Mouse (Mus musculus) retina, adult 2 months (tissue): ENCODE data around the gene Trarg1.

Source experiments
- DNase-seq: peaks from one replicate; pipeline ENCODE4 v3.0.0-alpha.2; 2012; ENCODE audit warnings: low read depth, low spot score

The Trarg1 gene

DNA sequence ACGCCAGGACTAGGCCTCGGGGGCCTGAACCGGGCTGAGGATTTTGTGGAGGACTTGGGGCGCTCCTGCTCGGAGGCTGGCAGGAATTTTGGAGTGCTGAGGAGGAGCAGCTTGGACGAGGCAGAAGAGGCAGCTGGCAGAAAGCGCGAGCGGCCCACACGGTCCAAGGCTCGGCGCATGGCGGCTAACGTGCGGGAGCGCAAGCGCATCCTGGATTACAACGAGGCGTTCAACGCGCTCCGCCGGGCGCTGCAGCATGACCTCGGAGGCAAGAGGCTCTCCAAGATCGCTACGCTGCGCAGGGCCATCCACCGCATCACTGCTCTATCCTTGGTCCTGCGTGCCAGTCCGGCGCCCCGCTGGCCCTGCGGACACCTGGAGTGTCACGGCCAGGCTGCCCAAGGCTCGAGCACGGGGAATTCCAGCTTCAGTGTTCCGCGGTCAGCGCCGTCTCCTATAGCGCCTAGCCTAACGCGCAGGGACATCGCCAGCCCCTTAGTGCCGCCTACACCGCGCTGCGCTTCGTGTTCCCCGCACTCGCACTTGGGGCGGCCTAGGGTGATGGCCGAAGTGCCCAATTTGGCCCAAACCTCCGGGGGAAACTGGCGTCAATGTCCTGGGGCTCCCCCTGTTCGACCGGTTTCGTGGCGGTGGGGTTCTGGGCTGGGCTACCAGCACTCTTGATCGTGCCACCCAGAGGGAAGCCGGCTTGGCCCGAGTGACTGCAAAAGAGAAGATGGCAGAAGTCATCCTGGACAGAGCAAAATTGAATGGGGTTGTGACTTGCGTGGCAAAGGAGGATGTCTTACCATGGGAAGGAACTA is 6.8 kb upstream of the Trarg1 start:
- no peak for DNase-seq

DNA sequence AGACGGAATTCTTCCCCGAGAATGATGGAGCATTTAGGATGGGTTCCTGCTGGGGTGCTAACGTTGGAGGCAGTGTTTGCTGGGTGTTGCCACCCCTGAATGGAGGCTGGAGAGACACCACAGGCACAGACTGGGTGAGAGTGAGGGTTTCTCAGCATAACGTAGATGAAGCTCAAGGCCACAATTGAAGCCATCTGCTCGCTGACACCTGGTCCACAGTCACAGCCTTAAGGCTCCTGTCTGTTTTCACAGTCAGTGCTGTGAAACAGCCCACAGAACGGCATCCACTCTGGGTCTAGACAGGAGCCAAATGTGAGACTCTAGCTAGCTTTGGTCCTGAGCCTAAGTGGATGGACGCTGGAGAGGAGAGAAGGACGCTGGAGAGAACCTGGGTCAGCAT is 5.4 kb upstream of the Trarg1 start:
- no peak for DNase-seq

DNA sequence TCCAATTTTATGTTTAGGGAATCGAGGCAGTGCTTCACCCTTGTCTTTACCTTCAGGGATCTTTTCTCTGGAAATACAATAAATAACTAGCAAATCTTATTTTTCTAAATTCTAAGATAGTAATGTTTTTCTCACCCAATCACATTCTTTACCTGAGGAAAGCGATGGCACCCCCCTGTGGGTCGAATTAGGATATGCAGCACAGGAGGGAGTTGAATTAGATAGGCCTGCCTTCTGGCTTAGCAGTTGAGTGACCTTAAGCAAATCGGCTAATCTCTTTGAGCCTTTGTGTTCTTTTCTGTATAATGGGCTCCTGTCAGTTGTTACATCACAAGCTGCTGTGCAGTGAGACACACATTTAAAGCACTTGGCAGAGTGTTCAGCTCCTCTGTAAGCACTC is 4.9 kb upstream of the Trarg1 start:
- DNase-seq, result no peak

DNA sequence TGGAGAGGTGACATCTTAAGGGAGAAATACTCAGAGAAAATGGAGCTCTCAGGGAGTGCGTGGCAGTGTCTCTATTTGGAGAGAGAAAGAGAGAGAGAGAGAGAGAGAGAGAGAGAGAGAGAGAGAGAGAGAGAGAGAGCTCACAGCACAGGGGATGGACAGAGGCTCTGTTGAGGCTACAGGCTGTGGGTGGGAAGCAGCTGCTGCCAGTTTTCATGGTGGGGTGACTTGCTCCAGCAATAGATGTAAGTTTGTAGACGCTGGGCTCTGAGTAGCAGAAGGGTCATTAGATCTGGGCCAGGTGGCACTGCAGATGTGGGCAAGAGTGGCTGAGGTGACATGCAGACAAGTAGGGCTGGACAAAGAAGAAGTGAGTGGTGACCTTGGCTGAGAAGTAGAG is 6.0 kb downstream of the Trarg1 start:
- DNase-seq, result no peak

DNA sequence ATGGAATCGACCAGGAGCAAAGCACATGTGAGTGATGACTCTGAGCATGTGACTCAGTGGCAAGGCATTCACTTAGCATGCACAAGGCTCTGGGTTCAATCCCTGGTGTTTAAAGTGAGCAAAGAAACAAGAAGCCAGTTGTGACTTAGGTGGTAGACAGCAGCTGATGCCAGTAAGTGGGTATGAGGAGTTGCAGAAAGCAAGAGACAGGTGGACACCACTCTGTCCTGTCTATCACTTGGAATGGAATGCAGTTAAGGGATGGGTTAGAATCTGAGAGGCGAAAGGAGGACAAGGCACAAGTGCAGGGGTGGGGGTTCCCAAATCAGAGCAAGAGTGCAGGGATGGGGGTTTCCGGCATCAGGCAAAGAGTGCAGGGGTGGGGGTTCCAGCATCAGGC is 12.5 kb downstream of the Trarg1 start:
- DNase-seq, result no peak

DNA sequence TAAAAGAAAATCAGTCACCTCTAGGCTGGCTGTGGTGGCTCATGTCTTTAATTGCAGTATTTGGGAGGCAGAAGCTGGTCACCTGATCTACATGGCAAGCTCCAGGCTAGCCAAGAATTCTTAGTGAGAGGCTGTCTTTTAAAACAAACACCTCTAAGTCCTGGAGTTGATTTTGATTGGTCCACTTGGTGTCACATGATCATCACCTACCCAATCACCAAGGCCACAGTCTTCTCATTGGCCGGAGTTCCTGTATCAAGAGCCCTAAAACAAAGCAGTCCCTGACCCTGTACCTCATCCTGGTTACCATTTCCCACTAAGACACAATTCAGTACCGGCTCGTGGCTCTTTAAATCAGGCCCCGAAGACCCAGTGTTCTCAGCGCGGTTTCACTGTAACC is 16.2 kb downstream of the Trarg1 start:
- no peak for DNase-seq

DNA sequence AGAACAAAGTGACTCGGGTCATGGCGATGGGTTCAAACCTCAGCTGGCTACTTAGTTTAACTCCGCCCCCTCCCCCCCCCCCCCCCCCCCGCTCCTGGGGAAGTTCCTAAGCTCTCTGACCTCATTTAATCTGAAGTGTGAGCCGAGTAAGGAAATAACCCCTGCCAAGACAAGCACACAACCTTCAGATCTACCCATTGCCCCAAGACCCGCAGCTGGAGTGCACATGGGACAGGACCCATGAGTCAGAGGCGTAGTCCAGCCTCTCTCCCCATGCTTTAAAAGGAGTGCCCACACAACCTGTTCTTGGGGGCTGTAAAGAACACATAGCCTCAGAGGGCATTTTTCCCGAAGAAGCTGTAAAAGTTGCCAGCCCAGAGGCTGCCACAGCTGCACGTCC is 20.0 kb downstream of the Trarg1 start:
- no peak for DNase-seq

DNA sequence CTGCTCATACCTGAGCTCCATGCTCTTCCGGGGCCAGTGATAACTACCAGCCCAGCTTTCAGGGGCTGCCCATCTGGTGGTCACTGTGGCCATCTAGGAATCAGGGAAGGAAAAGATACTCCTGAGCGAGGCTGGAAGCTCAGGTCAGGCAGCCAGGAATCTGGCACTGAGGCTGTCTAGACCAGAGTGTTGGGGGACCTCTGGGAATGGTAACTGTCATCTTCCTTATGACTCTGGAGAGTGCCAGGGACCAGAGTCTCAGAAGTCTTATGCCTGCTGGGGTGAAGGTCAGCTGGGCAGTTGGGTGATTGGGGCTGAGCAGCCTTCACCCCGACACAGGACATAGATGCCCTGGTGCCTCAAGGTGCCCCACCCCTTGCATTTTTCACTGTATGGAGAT is 28.0 kb downstream of the Trarg1 start:
- no peak for DNase-seq

DNA sequence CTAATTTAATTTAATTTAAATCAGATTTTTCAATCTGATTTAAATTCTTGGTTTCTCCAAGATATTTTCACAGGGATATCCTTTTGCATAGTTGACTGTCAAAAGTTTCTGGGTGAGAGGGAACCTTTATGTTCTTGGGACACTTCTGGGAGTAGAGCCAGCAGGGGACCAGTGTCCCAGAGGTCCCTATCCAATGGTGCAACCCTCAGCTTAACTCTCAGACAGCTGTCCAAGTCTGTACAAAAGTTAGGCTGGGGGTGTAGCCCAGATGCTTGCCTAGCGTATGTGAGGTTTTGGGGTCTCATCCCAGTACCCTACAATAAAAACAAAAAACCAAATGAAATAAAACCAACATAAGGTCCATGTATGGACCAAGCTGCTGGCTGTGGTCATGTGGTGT is 28.5 kb downstream of the Trarg1 start:
- no peak for DNase-seq

DNA sequence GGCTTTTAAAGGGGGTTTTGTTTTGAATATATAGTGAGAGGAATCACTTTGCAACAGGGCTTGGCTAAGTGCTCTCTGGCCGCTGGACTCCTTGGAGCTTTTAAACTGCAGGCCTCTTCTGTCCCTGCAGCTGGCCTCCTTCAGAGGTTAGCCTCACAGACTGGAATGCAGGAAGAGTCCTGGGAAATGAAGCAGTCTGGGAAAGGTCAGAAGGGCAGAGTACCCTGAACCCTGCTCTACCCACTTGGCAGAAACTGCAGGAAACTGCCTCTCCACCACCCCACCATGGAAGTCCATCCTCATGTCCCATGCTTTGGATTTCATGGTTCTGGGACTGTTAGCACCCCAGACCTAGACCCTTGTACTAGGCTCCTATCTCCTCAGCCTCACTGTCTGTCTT is 29.3 kb downstream of the Trarg1 start:
- no peak for DNase-seq

DNA sequence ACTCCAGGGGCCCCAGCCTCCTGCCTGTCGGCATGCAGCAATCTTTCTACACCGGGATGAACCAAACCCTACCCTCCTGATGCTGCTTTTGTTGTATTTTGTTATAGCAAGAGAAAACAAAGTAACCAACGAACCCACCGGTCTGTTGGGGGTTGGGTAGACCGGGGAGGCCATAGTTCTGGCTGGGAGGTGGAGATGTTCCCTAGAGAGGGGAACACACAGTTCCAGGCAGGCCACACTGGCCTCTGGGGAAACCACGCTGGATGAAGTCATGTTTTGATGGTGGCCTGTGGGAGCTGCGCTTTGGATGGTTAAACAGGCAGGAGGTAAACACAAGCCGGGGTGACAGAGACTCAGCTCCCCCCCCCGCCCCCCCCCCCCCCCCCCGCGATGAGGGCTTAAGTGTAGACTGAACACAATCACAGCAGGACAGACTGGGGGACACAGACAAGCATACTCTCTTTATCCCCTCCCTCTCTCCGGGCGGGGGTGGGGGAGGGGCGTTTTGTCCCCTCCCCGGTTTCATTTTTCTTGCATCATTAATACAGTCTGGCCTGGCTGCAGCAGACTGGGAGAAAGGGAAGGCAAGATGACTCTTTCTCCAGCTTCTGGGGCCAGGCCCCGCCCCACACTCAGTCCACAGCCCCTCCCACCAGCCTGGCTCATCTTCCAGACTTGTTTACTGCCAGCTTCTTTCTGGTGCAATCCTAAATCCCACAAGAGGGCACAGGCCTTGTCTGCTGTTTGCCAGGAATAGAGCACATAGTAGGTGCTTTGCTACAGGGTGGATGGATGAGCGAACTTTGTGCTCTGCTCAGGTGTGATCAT is 30.2 kb downstream of the Trarg1 start:
- DNase-seq, result no peak

DNA sequence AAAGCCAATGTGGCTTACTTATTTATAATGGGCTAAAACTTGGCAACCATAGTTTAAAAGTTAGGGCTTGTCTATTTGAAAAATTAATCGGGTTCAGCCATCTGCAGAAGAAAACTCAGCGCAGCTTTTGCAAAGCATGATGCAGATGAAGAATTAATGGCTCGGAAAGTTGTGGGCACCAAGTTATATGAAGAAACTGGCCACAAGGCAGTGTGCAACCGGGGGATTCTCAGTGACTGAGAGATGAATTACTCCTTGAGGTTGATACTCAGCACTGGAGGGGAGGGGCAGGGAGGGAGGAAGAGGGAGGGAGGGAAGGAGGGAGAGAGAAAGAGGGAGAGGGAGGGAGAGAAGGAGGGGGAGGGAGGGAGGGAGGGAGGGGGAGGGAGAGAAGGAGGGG is 37.4 kb downstream of the Trarg1 start:
- no peak for DNase-seq

DNA sequence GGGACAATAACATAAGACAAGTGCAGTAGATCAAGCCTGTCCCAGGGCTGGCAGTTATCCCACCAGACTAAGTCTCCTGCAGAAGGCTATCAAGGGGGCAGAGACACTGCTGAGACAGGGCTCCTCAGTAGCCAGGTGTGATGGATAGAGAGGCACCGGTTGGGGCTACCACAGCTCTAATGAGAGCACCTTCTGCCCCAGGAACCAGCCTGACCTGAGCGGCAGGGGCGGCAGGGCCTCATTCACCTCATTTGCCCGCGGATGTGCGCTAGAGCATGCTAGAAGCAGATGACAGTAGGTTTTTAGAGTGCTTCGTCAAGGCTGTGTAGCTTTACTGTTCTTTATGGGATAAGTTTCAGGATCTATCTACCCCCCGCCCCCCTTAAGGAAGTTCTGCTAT is 44.3 kb downstream of the Trarg1 start:
- DNase-seq, result no peak

DNA sequence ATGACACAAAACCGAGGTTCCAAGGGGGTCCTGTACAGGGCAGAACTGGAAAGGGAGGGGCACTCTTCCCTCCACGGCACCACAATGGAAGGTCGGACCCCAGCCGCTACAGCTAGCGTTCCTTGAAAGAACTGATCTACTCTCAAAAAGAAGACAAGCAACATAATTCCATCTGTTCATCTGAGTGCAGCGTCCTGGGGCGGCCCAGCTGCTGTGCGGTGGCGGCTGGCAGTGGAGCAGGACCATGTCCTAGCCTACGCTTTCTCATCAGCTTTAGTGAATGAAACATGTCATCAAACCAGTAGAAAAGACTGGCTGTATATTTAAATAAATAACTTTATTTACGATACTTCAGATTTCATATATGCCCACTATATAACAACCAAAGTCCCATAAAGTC is 48.5 kb downstream of the Trarg1 start:
- no peak for DNase-seq

DNA sequence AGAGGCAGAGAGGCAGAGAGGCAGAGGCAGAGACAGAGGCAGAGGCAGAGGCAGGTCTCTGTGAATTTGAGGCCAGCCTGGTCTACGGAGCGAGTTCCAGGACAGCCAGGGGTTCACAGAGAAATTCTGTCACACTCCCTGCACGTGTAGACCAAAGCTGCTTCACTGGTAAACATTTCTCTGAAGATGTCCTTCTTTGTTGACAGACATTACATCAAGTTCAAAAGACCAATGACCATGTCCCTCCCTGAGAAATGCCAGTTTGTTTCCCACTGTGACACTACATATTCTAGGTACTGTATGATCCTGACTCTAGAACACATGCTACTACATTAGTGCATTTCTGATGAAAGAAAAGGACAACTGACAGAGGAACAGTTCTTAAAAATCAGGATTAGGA is 51.0 kb downstream of the Trarg1 start:
- no peak for DNase-seq

DNA sequence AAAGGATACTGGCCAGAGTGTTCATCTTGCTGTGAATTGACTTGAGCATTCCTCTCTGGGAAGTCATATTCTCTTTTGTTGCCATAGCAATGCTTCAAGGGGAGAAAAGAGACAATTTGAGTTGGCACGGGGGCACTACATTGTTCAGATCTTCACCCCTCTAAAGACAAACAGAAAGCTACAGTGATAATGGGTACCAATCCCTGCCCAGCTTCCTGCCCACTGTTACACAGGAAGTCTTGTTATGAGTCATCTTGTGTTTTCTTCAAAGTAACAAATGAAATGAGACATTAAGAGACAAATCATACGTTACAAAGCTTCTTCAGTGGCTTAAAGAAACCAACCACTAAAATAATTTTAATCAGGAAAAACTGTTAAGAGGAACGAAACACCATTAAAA is 55.0 kb downstream of the Trarg1 start:
- no peak for DNase-seq

DNA sequence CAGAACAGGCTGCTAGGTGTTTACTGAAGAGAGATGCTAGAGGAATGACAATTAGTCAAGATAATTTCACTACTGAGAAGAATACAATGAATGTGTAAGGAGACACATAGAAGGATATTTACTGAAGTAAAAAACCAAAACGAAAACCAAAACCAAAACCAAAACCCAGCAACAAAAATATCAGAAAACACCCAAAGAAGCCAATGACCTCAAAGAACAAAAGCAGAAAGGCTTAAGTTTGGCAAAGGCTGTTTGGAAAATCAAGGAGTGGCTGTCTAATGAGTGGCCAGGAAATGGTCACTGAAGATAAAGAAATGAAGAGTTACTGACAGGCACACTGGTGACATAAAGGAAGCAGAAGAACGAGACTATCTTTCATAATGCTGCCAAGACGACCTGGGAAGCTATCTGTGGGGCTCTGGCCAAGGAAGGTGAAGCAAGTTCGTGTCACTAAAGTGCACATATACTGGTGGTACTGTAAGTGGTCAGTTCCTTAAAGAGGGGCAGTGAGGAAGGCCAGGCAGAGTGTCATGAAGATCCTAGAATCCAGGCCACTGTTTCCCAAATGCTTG is 56.2 kb downstream of the Trarg1 start:
- DNase-seq, result no peak

DNA sequence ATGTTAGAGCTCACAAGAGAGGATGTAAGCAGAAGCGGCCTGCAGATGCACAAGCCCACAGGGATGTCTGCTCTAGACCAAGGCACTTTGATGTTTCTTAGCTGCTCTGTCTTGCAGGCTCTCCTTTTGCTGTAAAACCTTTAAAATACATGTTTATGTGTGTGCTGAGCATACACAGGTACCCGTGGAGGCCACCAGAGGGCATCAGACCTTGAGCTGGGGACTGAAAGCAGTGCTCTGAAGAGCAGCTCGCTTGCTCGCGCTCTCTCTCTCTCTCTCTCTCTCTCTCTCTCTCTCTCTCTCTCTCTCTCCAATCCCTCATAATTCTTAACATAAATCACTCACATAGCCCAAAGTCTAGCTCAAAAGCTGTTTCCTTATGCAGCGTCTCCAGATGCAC is 59.5 kb downstream of the Trarg1 start:
- DNase-seq, result no peak

DNA sequence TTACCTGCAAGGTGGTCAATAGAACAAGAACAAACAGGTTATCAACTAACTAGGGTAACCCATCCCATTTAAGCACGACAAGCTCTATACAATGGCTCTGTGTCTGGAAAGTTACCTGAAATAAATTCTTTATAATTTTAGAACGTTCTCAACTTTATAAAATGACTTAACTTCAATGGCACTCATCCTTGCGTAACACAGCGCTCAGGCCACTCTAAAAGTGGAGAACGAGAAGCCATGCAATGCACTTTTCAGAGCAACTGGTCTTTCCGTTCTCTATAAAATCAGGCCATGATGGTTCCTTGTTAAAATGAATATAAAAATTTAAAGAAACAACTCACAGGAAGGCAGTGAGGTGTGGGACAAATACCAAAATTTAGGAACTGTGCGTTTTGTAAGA is 62.9 kb downstream of the Trarg1 start:
- DNase-seq, result no peak

DNA sequence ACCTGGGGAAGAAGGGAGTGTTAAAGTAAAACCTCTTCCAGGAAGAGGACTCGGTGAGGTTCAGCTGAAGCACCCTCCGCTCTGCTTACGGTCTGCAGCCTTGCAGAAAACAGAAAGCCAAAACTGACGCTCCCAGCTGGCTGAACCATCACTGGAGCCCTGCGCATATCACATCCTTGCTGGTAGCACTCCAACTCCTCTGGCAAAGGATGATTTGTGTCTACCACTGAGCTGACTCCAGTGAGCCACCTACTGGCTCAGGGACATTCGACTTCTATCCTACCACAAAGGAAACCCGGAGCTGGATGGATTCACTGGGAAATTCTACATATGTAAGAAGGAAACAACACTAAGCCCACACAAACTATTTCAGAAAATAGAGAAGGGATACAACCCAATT is 64.9 kb downstream of the Trarg1 start:
- DNase-seq, result no peak

DNA sequence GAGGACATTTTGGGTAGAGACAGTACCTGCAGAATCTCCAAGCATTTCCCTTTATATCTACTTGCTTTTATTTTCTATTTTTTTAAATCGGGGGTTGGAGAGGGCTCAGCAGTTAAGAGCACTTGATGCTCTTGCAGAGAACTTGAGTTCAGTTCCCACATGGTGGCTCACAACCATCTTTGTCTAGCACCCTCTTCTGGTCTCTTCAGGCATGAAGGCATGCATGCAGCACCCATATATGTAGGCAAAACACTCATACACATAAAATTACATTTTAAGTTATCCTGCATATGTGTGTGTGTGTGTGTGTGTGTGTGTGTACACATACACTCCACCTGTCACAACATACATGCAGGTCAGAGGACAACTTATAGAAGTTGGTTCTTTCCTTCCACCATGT is 66.3 kb downstream of the Trarg1 start:
- no peak for DNase-seq
